Mouse (Mus musculus) inflammation-experienced regulatory T-cells, adult 6 months (primary cell): ENCODE data around the gene Umod. TPM values are rescaled to one million over a fixed set of nuclear protein-coding genes. Genes with fewer than 3 reads are reported as not detected.

Experiments used
- ATAC-seq: one replicate; pipeline ENCODE4 v1.8.0; 2017
- polyA plus RNA-seq, 3 experiments: library from polyadenylated mRNA; unstranded; fragments of 100-300 nt; shearing (Covaris generic); gene quantifications; one replicate each; pipeline ENCODE4 v1.2.1; 2017

Gene Umod
- not detected for polyA plus RNA-seq

- ATAC-seq = no peak
These were observed at the start of gene Umod for GRCm38 (mm10) chr7:119479256-119479655. Umod (minus strand) TSS chr7:119479282.

- no peak for ATAC-seq
These were observed 49.5 kb upstream of the Umod start for GRCm38 (mm10) chr7:119528617-119529016.

GRCm38 (mm10) chr7:119527548-119527947, 48.5 kb upstream of the Umod start:
- no peak for ATAC-seq

GRCm38 (mm10) chr7:119527135-119527534, 48.1 kb upstream of the Umod start:
- ATAC-seq = no peak

- no peak for ATAC-seq
These were observed 47.4 kb upstream of the Umod start for GRCm38 (mm10) chr7:119526486-119526885.

GRCm38 (mm10) chr7:119525881-119526281, 46.8 kb upstream of the Umod start:
- no peak for ATAC-seq

GRCm38 (mm10) chr7:119523389-119523788, 44.3 kb upstream of the Umod start, which contains the start of gene Pdilt:
Pdilt (minus strand) TSS chr7:119523489.
- ATAC-seq = no peak

- no peak for ATAC-seq
These were observed 43.3 kb upstream of the Umod start for GRCm38 (mm10) chr7:119522385-119522784.

- ATAC-seq = no peak
These were observed 42.7 kb upstream of the Umod start for GRCm38 (mm10) chr7:119521816-119522215.

GRCm38 (mm10) chr7:119519654-119520053, 40.6 kb upstream of the Umod start:
- no peak for ATAC-seq

- no peak for ATAC-seq
These were observed 40.1 kb upstream of the Umod start, which contains the start of gene Acsm5 for GRCm38 (mm10) chr7:119519163-119519562. Acsm5 (plus strand) TSS chr7:119519463.

GRCm38 (mm10) chr7:119516272-119516558, 37.1 kb upstream of the Umod start:
- ATAC-seq = no peak

GRCm38 (mm10) chr7:119515492-119516271, 36.6 kb upstream of the Umod start:
- ATAC-seq = no peak

GRCm38 (mm10) chr7:119513056-119513455, 34.0 kb upstream of the Umod start:
- no peak for ATAC-seq

GRCm38 (mm10) chr7:119511143-119511542, 32.1 kb upstream of the Umod start:
- ATAC-seq = no peak

- ATAC-seq = no peak
These were observed 11.1 kb upstream of the Umod start for GRCm38 (mm10) chr7:119490041-119490780.

GRCm38 (mm10) chr7:119486683-119487082, 7.6 kb upstream of the Umod start:
- no peak for ATAC-seq

GRCm38 (mm10) chr7:119484154-119484553, 5.1 kb upstream of the Umod start:
- ATAC-seq = no peak

- no peak for ATAC-seq
These were observed 2.3 kb downstream of the Umod start for GRCm38 (mm10) chr7:119476500-119477389.

- no peak for ATAC-seq
These were observed 19.9 kb downstream of the Umod start, which contains the start of gene Gp2 for GRCm38 (mm10) chr7:119459185-119459584. Gp2 (minus strand) TSS chr7:119459285.

- no peak for ATAC-seq
These were observed 24.9 kb downstream of the Umod start for GRCm38 (mm10) chr7:119454192-119454591.

GRCm38 (mm10) chr7:119443849-119444248, 35.2 kb downstream of the Umod start:
- ATAC-seq = no peak

- no peak for ATAC-seq
These were observed 37.1 kb downstream of the Umod start for GRCm38 (mm10) chr7:119441938-119442337.
